Mouse (Mus musculus): Measurements from ENCODE around the gene Gm10272.

DNA sequence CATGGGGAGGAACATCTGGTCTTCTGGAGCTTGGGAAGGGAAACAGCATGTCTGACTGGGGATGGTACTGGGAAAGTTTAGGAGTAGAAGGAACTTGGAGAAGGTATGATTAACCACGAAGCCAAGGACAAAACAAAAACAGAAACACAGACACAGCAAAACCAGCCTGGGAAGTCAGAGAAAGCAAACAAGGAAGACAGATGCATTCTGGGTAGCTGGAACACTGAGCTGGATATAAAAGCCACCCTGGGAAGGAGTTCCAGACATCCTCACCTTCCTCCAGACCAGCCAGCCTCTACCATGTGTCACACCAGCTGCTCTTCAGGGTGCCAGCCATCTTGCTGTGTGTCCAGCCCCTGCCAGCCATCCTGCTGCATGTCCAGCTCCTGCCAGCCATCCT is 9.1 kb downstream of the Gm10272 start, which contains the start of gene Gm10142:
- TF ChIP-seq CTCF (IDR thresholded peaks at IDR 0.05; ENCODE audit: extremely low read depth, insufficient read depth, insufficient read length, insufficient replicate concordance) (no peak), POLR2A (IDR thresholded peaks at IDR 0.05; ENCODE audit: low read depth, low read length) (no peak)
